Mouse (Mus musculus): ENCODE data around the gene Phb2.

- TF ChIP-seq POLR2A (IDR thresholded peaks at IDR 0.05; ENCODE audit: insufficient read depth, low read length) = no peak
- no peak for TF ChIP-seq CTCF (IDR thresholded peaks at IDR 0.05; ENCODE audit: low read depth, low read length)
Measured at GRCm38 (mm10) chr6:124746654-124747632, 34.8 kb downstream of the Phb2 start.
